29 mouse cellular contexts compared by ENCODE assay signal in genomic region chr9:85521342-85521741, GRCm38 (mm10).
DNase-seq lines count a peak whose midpoint lies in the region; ATAC-seq and TF ChIP-seq lines count a peak whose summit lies in the region.
"Had no signal": no experiment of that assay in that cellular context is flagged by ENCODE, and none has a peak within 500 bp of the region (broad histone marks: within the 10 kb centered on the region; RNA-seq: fewer than 3 reads in every experiment).

No protein-coding gene starts in this region.

- 84% methylated on average over 2 of the region's 2 CpGs for WGBS in thymus, adult 2 months

- DNase-seq in gastrocnemius, adult 2 months = no peak
- DNase-seq in gastrocnemius, adult 8-10 months (ENCODE audit: low spot score in 2 of 2) = no peak
- no peak for DNase-seq in left cerebral cortex, adult 2 months (ENCODE audit: extremely low spot score in 1 of 2, low spot score in 2 of 2)
- no peak for DNase-seq in left cerebral cortex, adult 11 months (ENCODE audit: low spot score)
- DNase-seq in MEL (ENCODE audit: low read depth, low spot score) = peak; percentile 32
- DNase-seq in thymus, adult 2 months = no peak
- DNase-seq: adrenal gland, postnatal 25 days; cerebellum, adult 18-20 months; cerebellum, postnatal 25 days; embryo, embryonic 11 days; gastrocnemius, postnatal 10 days; heart, adult 18-20 months; kidney, adult 9 months; kidney, postnatal 36 days; lung, adult 2 months; lung, postnatal 36 days; right cerebral cortex, adult 18-20 months; right cerebral cortex, postnatal 4 days; thymus, postnatal 36 days had no signal

- H3K9me3 ChIP-seq in MEL (replicated peaks; ENCODE audit: insufficient read depth, low read length) = no peaks in the 10 kb centered on the region
- H3K9me3 ChIP-seq: embryonic facial prominence, embryonic 13.5 days; forebrain, embryonic 13.5 days; heart, embryonic 13.5 days; hindbrain, embryonic 13.5 days; limb, embryonic 10.5 days; midbrain, embryonic 10.5 days; neural tube, embryonic 15.5 days had no signal

- H3K36me3 ChIP-seq in MEL (ENCODE audit: control insufficient read depth in 1 of 2, insufficient read depth in 2 of 2, low read length in 2 of 2) = no peaks in the 10 kb centered on the region; a peak in 1 of 4 replicates
- no peaks in the 10 kb centered on the region for H3K36me3 ChIP-seq in thymus, adult 2 months (ENCODE audit: control insufficient read depth, insufficient read depth, low read length)
- H3K36me3 ChIP-seq: embryonic facial prominence, embryonic 13.5 days; heart, embryonic 13.5 days; hindbrain, embryonic 13.5 days; limb, embryonic 10.5 days; midbrain, embryonic 10.5 days; neural tube, embryonic 15.5 days had no signal

- peak; percentile 58 for TF ChIP-seq RAD21 in MEL (IDR thresholded peaks at IDR 0.05; ENCODE audit: low read depth, low read length)

- TF ChIP-seq EP300 in MEL (IDR thresholded peaks at IDR 0.05; ENCODE audit: low read depth in 1 of 2, low read length in 2 of 2) = peak; percentile 50 to 86

- H3K4me1 ChIP-seq in MEL (ENCODE audit: control insufficient read depth in 1 of 2, insufficient read depth in 2 of 2, low read length in 2 of 2) = no peaks in the 10 kb centered on the region; a peak in 1 of 4 replicates
- no peaks in the 10 kb centered on the region for H3K4me1 ChIP-seq in thymus, adult 2 months (replicated peaks; ENCODE audit: control insufficient read depth, insufficient read depth, low read length)
- H3K4me1 ChIP-seq: embryonic facial prominence, embryonic 13.5 days; forebrain, embryonic 13.5 days; heart, embryonic 13.5 days; hindbrain, embryonic 13.5 days; limb, embryonic 10.5 days; midbrain, embryonic 10.5 days; neural tube, embryonic 15.5 days had no signal

- intact Hi-C loops in gastrocnemius, adult 2 months (cut with DNase I) = no loop called here
- intact Hi-C loops in left cerebral cortex, adult 2 months (cut with DNase I) = loop anchor here (10.0 kb wide), 1 partner anchor 1177 kb away; no protein-coding TSS in a partner anchor

- no peak overlapping the region for H3K27ac ChIP-seq in gastrocnemius, adult 2 months
- H3K27ac ChIP-seq in left cerebral cortex, adult 2 months = no peak overlapping the region
- H3K27ac ChIP-seq in MEL (ENCODE audit: control insufficient read depth, low read depth, low read length) = no peak overlapping the region
- H3K27ac ChIP-seq in thymus, adult 2 months (ENCODE audit: control insufficient read depth, insufficient read depth, low read length) = no peak overlapping the region
- H3K27ac ChIP-seq: embryonic facial prominence, embryonic 13.5 days; forebrain, embryonic 13.5 days; heart, embryonic 13.5 days; hindbrain, embryonic 13.5 days; limb, embryonic 10.5 days; midbrain, embryonic 10.5 days; neural tube, embryonic 15.5 days had no signal

- H3K27me3 ChIP-seq in MEL (ENCODE audit: control insufficient read depth in 1 of 2, insufficient read depth in 2 of 2, low read length in 2 of 2) = no peaks in the 10 kb centered on the region
- H3K27me3 ChIP-seq in thymus, adult 2 months (ENCODE audit: control insufficient read depth, insufficient read depth, low read length) = no peaks in the 10 kb centered on the region
- H3K27me3 ChIP-seq: embryonic facial prominence, embryonic 13.5 days; forebrain, embryonic 13.5 days; heart, embryonic 13.5 days; hindbrain, embryonic 13.5 days; neural tube, embryonic 15.5 days had no signal

- H3K79me2 ChIP-seq in MEL (ENCODE audit: control insufficient read depth, insufficient read depth, low read length, poor library complexity) = no peaks in the 10 kb centered on the region

- 0 out of 2 replicates have a peak, but pooled peaks have one; percentile 3 for TF ChIP-seq CTCF in gastrocnemius, adult 2 months (IDR thresholded peaks at IDR 0.05)
- peak; percentile 14 for TF ChIP-seq CTCF in left cerebral cortex, adult 2 months (IDR thresholded peaks at IDR 0.05)
- peak in 1 of 3 experiments; percentile 41; a peak in 2 of 6 replicates for TF ChIP-seq CTCF in MEL (IDR thresholded peaks at IDR 0.05 in 2 of 3, conservative IDR thresholded peaks at IDR 0.05 in 1 of 3; ENCODE audit: control insufficient read depth in 1 of 3, insufficient read depth in 1 of 3, low read depth in 2 of 3, low read length in 3 of 3, poor library complexity in 1 of 3, severe bottlenecking in 1 of 3)
- no peak for TF ChIP-seq CTCF in thymus, adult 2 months (IDR thresholded peaks at IDR 0.05; ENCODE audit: borderline replicate concordance, control insufficient read depth, extremely low read depth, insufficient read depth, low read length, poor library complexity)

- TF ChIP-seq POLR2A in MEL (IDR thresholded peaks at IDR 0.05; ENCODE audit: control insufficient read depth in 1 of 2, insufficient read depth in 1 of 2, low read depth in 1 of 2, low read length in 2 of 2, poor library complexity in 1 of 2) = no peak
- TF ChIP-seq POLR2A in thymus, adult 2 months (IDR thresholded peaks at IDR 0.05; ENCODE audit: control insufficient read depth, extremely low read depth, insufficient read depth, low read length, poor library complexity) = no peak

- no peak overlapping the region for H3K4me3 ChIP-seq in gastrocnemius, adult 2 months
- H3K4me3 ChIP-seq in left cerebral cortex, adult 2 months = no peak overlapping the region
- no peak overlapping the region for H3K4me3 ChIP-seq in MEL (ENCODE audit: control insufficient read depth in 1 of 2, insufficient read depth in 1 of 2, low read depth in 2 of 2, low read length in 2 of 2)
- no peak overlapping the region for H3K4me3 ChIP-seq in thymus, adult 2 months (ENCODE audit: control insufficient read depth, insufficient read depth, low read length)
- H3K4me3 ChIP-seq: embryonic facial prominence, embryonic 13.5 days; erythroblast, embryonic 14.5 days; forebrain, embryonic 13.5 days; heart, embryonic 13.5 days; hindbrain, embryonic 13.5 days; limb, embryonic 10.5 days; midbrain, embryonic 10.5 days; neural tube, embryonic 15.5 days had no signal

- ATAC-seq in megakaryocyte-erythroid progenitor cell, adult 5-6 weeks (replicated peaks; ENCODE audit: low FRiP score, low TSS enrichment, poor library complexity, severe bottlenecking) = peak; percentile 79
- ATAC-seq: forebrain, embryonic 13.5 days; inflammation-experienced regulatory T-cells, adult 6 months had no signal

- H3K9ac ChIP-seq in MEL (ENCODE audit: control insufficient read depth, low read depth, low read length, poor library complexity, severe bottlenecking) = no peak overlapping the region
- H3K9ac ChIP-seq: embryonic facial prominence, embryonic 13.5 days; forebrain, embryonic 13.5 days; heart, embryonic 13.5 days; hindbrain, embryonic 13.5 days; neural tube, embryonic 15.5 days had no signal

TF ChIP-seq in MEL, 35 proteins besides CTCF, POLR2A, EP300 and RAD21:
- TF ChIP-seq SIN3A (IDR thresholded peaks at IDR 0.05; ENCODE audit: low read length) = peak; percentile 31; the same call in 1 of the 2 replicates
- no peak for TF ChIP-seq JUND (IDR thresholded peaks at IDR 0.05; ENCODE audit: low read depth, low read length)
- peak; percentile 59 for TF ChIP-seq ETS1 (IDR thresholded peaks at IDR 0.05; ENCODE audit: low read depth, low read length)
- TF ChIP-seq USF2 (IDR thresholded peaks at IDR 0.05; ENCODE audit: borderline replicate concordance in 1 of 2, insufficient read depth in 1 of 2, low read depth in 1 of 2, low read length in 2 of 2) = no peak
- 0 out of 2 replicates have a peak, but pooled peaks have one; percentile 16 for TF ChIP-seq ZNF384 (IDR thresholded peaks at IDR 0.05; ENCODE audit: low read depth, low read length)
- peak; percentile 83 for TF ChIP-seq TCF12 (IDR thresholded peaks at IDR 0.05; ENCODE audit: low read depth, low read length)
- TF ChIP-seq MAZ (IDR thresholded peaks at IDR 0.05; ENCODE audit: low read depth, low read length) = no peak
- TF ChIP-seq USF1 (IDR thresholded peaks at IDR 0.05; ENCODE audit: low read depth, low read length) = no peak
- TF ChIP-seq ZKSCAN1 (IDR thresholded peaks at IDR 0.05; ENCODE audit: low read depth, low read length) = no peak
- TF ChIP-seq ZC3H11A (IDR thresholded peaks at IDR 0.05; ENCODE audit: low read depth, low read length) = peak; percentile 38; the same call in 1 of the 2 replicates
- no peak for TF ChIP-seq MAX (IDR thresholded peaks at IDR 0.05; ENCODE audit: low read length)
- peak; percentile 53 for TF ChIP-seq SMC3 (IDR thresholded peaks at IDR 0.05; ENCODE audit: low read depth, low read length)
- TF ChIP-seq CHD2 (IDR thresholded peaks at IDR 0.05; ENCODE audit: low read length) = no peak
- no peak for TF ChIP-seq NELFE (IDR thresholded peaks at IDR 0.05; ENCODE audit: low read depth, low read length)
- peak; percentile 39; the same call in 1 of the 2 replicates for TF ChIP-seq GATA1 (IDR thresholded peaks at IDR 0.05; ENCODE audit: low read depth, low read length)
- peak; percentile 45; the same call in 1 of the 2 replicates for TF ChIP-seq RCOR1 (IDR thresholded peaks at IDR 0.05; ENCODE audit: low read depth, low read length)
- no peak for TF ChIP-seq MXI1 (IDR thresholded peaks at IDR 0.05; ENCODE audit: low read depth, low read length)
- TF ChIP-seq MYC (IDR thresholded peaks at IDR 0.05; ENCODE audit: low read depth, low read length) = no peak
